Mouse (Mus musculus) Patski (cell line): ENCODE measurements around the gene Hlcs. TPM values are rescaled to one million over a fixed set of nuclear protein-coding genes. Genes with fewer than 3 reads are reported as not detected.

Experiments used
- ATAC-seq: fragments of 100-300 bp; one replicate; pipeline ENCODE4 v1.8.0; 2021
- CTCF ChIA-PET: fragments of 350-600 bp; sonication (Branson Sonifier 250); formaldehyde crosslinking; loops from one replicate; lab custom pipeline; 2022; ENCODE audit warnings: inconsistent platforms; lab: Charles Lee
- POLR2A ChIA-PET: fragments of 350-600 bp; sonication (Branson Sonifier 250); formaldehyde crosslinking; loops from one replicate; lab custom pipeline; 2022; ENCODE audit warnings: antibody characterized with exemption, inconsistent platforms; lab: Charles Lee
- DNase-seq: peaks from one replicate; pipeline ENCODE4 v3.0.0-alpha.2; 2011; ENCODE audit warnings: low read depth, low spot score
- H3K27me3 ChIP-seq: fragments of 371-371 bp; one replicate; pipeline ENCODE4 v1.5.1; 2021
- CTCF ChIP-seq: fragments of 100-300 bp; IDR thresholded peaks from one replicate; pipeline ENCODE4 v1.5.1; 2021
- in situ Hi-C: fragments of 300-500 bp; cut with MboI; formaldehyde crosslinking; loops from 3 replicates; pipeline ENCODE4 v1.11.1; 2018; ENCODE audit warnings: low pct_unique_long_range_greater_than_20kb, mixed read lengths
- polyA plus RNA-seq: library from polyadenylated mRNA; unstranded; gene quantifications from one replicate; pipeline ENCODE4 v1.2.3, GENCODE M21; 2021

Gene Hlcs
- polyA plus RNA-seq, 1 experiment from 2014 or later = 15.3 TPM

GRCm38 (mm10) chr16:94260938-94261630 lies 52.3 kb downstream of the Hlcs start:
- DNase-seq (no peak), ATAC-seq (no peak)
- ChIA-PET POLR2A (no interaction called here), CTCF (no interaction called here)
- in situ Hi-C loops = no loop called here
- TF ChIP-seq CTCF = no peak
- no peaks in the 10 kb centered on the region for H3K27me3 ChIP-seq

DNA sequence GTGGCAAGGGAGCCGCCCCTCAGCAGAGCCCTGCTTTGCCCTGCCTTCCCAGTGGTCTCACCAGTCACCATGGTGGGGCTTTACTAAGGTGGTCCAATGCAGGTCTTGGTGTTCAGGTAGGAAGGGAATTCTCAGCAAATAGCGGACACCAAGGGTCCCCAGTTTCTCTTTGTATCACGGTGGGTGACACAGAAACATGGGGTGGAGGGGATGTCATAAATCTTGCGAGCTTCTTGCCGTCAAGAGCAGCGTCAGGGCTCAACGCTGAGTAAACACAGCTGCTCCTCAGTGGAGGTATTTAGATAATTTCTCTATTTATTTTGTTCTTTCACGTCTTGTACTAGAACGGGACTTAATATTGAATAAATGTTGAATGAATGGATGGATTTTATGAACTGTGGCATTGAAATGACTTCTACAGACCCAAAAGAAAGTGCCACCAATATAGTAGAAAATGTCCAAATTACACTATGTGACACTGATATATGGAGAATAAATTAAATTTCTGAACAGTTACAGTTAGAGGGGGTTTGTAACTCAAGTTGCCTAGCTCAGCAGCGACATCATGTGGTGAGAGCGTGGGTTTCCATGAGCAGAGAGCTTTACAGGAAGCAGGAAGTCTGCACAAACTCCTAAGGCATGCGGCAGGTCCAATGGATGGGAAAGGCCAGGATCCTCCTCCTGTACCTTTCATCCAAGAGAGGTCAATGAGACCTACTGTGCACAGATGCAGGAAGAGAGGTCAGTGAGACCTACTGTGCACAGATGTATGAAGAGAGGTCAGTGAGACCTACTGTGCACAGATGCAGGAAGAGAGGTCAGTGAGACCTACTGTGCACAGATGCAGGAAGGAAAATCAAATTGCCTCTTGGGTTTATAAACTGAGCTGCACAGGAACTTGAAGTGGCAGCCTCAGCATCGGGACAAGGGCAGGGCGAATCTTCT lies 54.7 kb downstream of the Hlcs start:
- H3K27me3 ChIP-seq = no peaks in the 10 kb centered on the region
- POLR2A ChIA-PET = no interaction called here
- no peak for TF ChIP-seq CTCF
- DNase-seq (no peak), ATAC-seq (no peak)
- in situ Hi-C loops = loop anchor here (10.0 kb wide), 1 partner anchor 314 kb away; no protein-coding TSS in a partner anchor
- CTCF ChIA-PET = interaction anchor here (1.1 to 2.0 kb wide), 7 partner anchors 8 to 343 kb away, joined by 3 to 9 read pairs (median 4); no protein-coding TSS in a partner anchor

DNA sequence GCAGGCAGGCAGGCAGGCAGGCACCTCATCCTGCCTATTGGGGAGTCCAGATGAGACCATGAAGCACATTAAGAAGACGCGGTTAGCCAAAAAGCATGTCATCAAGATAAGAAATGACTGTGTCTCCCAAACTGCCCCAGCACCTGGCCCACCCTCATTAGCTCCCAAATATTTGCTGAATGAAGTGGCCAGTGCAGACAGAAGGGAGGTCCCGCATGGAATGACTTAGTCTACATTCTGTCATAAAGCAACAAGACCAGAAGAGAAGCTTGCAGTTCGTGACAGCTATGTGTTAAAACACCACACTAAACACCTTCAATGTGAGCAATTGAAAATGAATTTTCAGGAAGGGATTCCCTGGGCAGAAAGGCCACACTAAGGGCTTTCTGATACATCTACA lies 57.8 kb downstream of the Hlcs start:
- ATAC-seq (no peak), DNase-seq (no peak)
- CTCF ChIA-PET = interaction anchor here (2.5 kb wide), 1 partner anchor 217 kb away, joined by 8 read pairs; no protein-coding TSS in a partner anchor
- POLR2A ChIA-PET = interaction anchor here (0.9 kb wide), 1 partner anchor 327 kb away, joined by 3 read pairs; no protein-coding TSS in a partner anchor
- no peak for TF ChIP-seq CTCF
- in situ Hi-C loops = loop anchor here (10.0 kb wide), 1 partner anchor 311 kb away; no protein-coding TSS in a partner anchor
- no peaks in the 10 kb centered on the region for H3K27me3 ChIP-seq

- H3K27me3 ChIP-seq = no peaks in the 10 kb centered on the region
- DNase-seq = no peak
- ChIA-PET POLR2A (no interaction called here), CTCF (no interaction called here)
- TF ChIP-seq CTCF = no peak
- ATAC-seq = no peak
- in situ Hi-C loops = loop anchor here (10.0 kb wide), 1 partner anchor 310 kb away; no protein-coding TSS in a partner anchor
Measured at GRCm38 (mm10) chr16:94255035-94255434, 58.3 kb downstream of the Hlcs start.

- ATAC-seq = no peak
- no peaks in the 10 kb centered on the region for H3K27me3 ChIP-seq
Measured at GRCm38 (mm10) chr16:94254415-94254891, 58.9 kb downstream of the Hlcs start.

GRCm38 (mm10) chr16:94253671-94254414 lies 59.5 kb downstream of the Hlcs start:
- ChIA-PET POLR2A (interaction anchor here (0.6 kb wide), 1 partner anchor 31 kb away, joined by 4 read pairs; no protein-coding TSS in a partner anchor), CTCF (no interaction called here)

More at GRCm38 (mm10) chr16:94254415-94254891, 58.9 kb downstream of the Hlcs start:
- in situ Hi-C loops = loop anchor here (10.0 kb wide), 1 partner anchor 310 kb away; no protein-coding TSS in a partner anchor
- POLR2A ChIA-PET = interaction anchor here (0.6 kb wide), 1 partner anchor 30 kb away, joined by 4 read pairs; no protein-coding TSS in a partner anchor
- no peak for TF ChIP-seq CTCF
- DNase-seq = no peak
- CTCF ChIA-PET = no interaction called here

DNA sequence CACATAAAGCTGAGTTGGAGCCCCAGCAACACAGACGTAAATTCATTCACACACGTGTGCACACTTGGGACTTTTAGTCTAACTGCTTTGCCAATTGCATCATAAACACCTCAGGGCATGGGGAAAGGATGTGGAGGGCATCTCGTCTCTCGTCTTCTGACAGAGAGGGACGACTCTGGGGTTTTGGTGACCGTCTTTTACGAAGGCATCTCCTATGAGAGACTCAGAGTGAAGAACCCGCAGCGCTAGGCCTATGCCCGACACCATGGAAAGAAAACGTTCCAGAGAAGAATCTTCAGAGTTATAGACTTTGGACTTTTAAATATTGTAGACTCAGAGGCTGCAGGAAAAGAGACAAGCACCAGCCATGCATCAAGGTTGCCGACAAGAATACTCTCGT lies 61.6 kb downstream of the Hlcs start:
- in situ Hi-C loops = loop anchor here (10.0 kb wide), 1 partner anchor 307 kb away; no protein-coding TSS in a partner anchor
- TF ChIP-seq CTCF = no peak
- H3K27me3 ChIP-seq = no peaks in the 10 kb centered on the region
- no peak for ATAC-seq
- CTCF ChIA-PET = interaction anchor here (1.2 kb wide), 1 partner anchor 345 kb away, joined by 3 read pairs; no protein-coding TSS in a partner anchor
- DNase-seq = no peak
- POLR2A ChIA-PET = no interaction called here

More at GRCm38 (mm10) chr16:94253671-94254414, 59.5 kb downstream of the Hlcs start:
- no peak for TF ChIP-seq CTCF
- no peak for ATAC-seq
- DNase-seq = no peak
- no peaks in the 10 kb centered on the region for H3K27me3 ChIP-seq
- in situ Hi-C loops = loop anchor here (10.0 kb wide), 1 partner anchor 309 kb away; no protein-coding TSS in a partner anchor

GRCm38 (mm10) chr16:94250640-94251349 lies 62.6 kb downstream of the Hlcs start:
- ATAC-seq = no peak
- in situ Hi-C loops = loop anchor here (10.0 kb wide), 1 partner anchor 306 kb away; no protein-coding TSS in a partner anchor
- DNase-seq = no peak

DNA sequence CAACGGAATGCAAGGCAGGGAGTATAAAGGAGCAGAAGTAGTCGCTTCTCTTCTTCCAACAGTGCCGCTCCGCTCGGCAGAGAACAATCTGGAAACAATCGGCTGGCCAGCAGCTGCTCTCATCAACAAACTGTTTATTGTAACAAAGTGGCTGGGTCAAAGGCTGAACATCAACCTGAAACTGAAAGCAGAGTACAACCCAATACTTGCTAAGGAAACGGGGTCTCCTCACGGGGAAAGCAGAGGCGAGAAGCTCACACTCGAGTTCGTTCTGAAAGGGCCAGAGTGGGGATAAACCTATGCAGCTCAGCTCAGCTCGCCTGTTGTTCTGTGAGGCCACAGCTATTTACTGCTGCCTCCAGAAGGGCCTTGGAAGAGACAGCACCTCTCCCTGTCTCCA lies 63.2 kb downstream of the Hlcs start:
- ChIA-PET POLR2A (no interaction called here), CTCF (no interaction called here)
- TF ChIP-seq CTCF = no peak
- H3K27me3 ChIP-seq = no peaks in the 10 kb centered on the region
- ATAC-seq (no peak), DNase-seq (no peak)
- in situ Hi-C loops = loop anchor here (10.0 kb wide), 1 partner anchor 305 kb away; no protein-coding TSS in a partner anchor

More at GRCm38 (mm10) chr16:94250640-94251349, 62.6 kb downstream of the Hlcs start:
- no peaks in the 10 kb centered on the region for H3K27me3 ChIP-seq
- no peak for TF ChIP-seq CTCF
- ChIA-PET CTCF (no interaction called here), POLR2A (no interaction called here)
